Mouse (Mus musculus) gastrocnemius, postnatal 10 days (tissue): Measurements from ENCODE around the gene Slc1a3. TPM values are rescaled to one million over a fixed set of nuclear protein-coding genes. Genes with fewer than 3 reads are reported as not detected.
A peak's percentile ranks its signal among the peaks of the same experiment; 100 is the strongest.
"Not testable (repeated sequence)": the region's sequence is repeated elsewhere in the genome, so short reads cannot be mapped to it uniquely, and the experiment has no call there.

Experiments
- DNase-seq: peaks from one replicate; pipeline ENCODE4 v3.0.0; 2021; ENCODE audit warnings: mixed read lengths
- total RNA-seq, 2 experiments: library from RNA; stranded (reverse); gene quantifications; 2 replicates each; pipeline ENCODE4 v1.2.3; 2021

Slc1a3 gene
- total RNA-seq, 2 experiments from 2014 or later: 3.7 to 4.3 TPM

- no peak for DNase-seq
Measured at GRCm38 (mm10) chr15:8706613-8707012, 4.0 kb downstream of the Slc1a3 start.

DNA sequence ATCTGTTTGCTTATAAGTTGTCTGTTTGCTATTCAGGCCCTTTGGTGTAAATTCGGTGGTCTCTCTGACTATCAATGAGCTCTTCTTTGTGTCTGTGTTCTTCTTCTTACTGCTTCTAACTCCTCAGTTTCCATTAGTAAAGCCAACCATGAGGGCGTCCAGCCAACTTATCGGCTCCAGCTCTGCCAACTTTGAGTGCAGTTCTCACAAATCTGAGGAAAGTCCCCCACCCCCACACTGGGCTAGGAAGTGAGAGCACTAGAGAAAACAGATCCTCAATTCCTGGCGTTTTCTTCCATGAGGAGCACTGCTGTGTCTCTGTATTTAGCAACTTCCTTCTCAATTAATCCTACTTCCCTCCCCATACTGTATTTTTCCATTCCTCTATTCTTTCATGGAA lies 4.4 kb downstream of the Slc1a3 start:
- DNase-seq: no peak

DNA sequence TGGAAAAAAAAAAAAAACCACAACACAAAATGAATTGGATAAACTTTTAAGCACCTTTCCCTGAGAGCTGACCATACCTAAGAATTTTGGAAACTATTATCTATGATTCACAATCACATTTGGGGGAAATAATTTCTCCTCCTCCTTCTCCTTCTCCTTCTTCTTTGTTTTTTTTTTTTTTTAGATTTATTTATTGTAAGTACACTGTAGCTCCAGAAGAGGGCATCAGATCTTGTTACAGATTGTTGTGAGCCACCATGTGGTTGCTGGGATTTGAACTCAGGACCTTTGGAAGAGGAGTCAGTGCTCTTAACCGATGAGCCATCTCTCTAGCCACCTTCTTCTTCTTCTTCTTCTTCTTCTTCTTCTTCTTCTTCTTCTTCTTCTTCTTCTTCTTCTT lies 5.0 kb downstream of the Slc1a3 start:
- DNase-seq: not testable (repeated sequence)

- no peak for DNase-seq
Measured at GRCm38 (mm10) chr15:8697976-8698375, 12.6 kb downstream of the Slc1a3 start.

DNA sequence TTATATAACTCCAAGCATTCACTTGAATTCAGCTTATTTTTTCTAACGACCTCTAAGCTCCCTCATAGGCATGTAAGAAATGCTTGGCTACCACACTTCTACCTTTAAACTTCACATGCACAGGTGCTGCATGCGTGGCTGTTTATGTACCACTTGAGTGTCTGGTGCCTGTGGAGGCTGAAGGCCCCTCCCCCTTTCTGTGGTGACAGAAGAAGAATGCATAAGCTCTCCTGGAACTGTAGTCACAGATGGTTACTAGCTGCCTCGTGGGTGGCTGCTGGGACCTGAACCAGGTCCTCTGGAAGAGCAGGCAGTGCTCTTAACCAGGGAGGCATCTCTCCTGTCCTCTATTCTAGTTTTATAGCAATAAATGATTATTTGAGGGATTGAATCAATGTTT lies 13.1 kb downstream of the Slc1a3 start:
- no peak for DNase-seq

DNA sequence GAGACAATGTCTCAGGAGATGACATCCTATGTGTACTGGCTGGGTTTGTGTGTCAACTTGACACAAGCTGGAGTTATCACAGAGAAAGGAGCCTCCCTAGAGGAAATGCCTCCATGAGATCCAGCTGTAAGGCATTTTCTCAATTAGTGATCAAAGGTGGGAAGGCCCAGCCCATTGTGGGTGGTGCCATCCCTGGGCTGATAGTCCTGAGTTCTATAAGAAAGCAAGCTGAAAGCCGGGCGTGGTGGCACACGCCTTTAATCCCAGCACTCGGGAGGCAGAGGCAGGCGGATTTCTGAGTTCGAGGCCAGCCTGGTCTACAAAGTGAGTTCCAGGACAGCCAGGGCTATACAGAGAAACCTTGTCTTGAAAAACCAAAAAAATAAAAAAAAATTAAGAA lies 20.4 kb downstream of the Slc1a3 start:
- not testable (repeated sequence) for DNase-seq

DNA sequence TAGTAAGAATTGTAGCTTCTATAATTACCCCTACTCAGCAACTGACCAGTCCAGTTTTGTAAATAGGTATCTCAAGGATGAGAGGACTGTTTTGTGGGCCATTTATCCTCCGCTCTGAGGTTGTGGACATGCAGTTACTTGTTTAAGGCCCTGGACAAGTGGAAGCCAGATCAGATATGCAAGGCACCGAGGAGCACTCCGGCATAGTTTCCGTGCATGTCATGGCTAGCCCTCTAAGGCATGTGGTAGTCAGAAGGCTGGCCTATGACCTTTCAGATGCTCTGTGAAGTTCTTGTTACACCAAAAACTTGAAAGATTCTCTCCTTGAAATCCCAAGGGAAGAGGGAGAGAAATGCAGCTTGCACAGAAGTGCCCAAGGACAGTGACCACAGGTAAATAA lies 23.7 kb downstream of the Slc1a3 start:
- no peak for DNase-seq

DNA sequence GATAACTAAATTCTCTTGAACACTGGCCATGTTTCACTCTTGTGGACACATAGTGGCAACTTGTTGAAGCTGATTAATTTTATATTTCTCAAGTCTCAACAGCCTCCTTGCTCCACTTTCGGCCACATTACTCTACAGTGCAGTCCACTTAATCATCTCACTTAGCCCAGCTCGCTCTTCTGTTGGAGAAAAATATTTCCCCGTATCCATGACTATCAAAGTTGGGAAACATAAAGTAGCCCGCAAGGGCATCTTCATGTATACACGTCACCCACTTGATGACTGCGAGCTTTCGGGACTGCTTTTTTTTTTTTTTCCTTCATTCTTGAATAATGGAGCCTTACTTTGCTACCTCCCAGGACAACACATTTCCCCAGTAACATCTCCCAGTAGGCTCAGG lies 25.1 kb downstream of the Slc1a3 start:
- DNase-seq: no peak

GRCm38 (mm10) chr15:8684263-8684662 lies 26.3 kb downstream of the Slc1a3 start:
- DNase-seq: no peak

DNA sequence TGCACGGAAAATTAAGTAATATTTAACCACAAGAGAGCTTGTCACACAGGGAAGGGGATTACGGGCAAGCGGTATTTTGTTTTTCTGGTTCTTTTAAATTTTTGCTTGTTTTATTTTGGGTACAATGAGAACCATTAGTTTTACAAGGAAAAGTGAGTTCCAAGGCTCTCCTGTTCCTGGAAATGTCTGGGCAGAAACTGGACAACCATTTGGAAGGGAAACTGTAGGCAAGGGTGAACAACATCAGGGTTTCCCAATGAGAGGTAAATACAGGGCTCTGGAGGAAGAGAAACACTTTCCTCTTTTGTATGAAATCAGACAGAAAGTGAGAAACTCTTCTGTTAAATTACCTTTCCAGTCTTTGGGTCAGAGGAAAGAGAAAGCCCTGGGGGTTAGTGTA lies 27.7 kb downstream of the Slc1a3 start:
- DNase-seq: no peak

GRCm38 (mm10) chr15:8682421-8682820 lies 28.1 kb downstream of the Slc1a3 start:
- DNase-seq: no peak

DNA sequence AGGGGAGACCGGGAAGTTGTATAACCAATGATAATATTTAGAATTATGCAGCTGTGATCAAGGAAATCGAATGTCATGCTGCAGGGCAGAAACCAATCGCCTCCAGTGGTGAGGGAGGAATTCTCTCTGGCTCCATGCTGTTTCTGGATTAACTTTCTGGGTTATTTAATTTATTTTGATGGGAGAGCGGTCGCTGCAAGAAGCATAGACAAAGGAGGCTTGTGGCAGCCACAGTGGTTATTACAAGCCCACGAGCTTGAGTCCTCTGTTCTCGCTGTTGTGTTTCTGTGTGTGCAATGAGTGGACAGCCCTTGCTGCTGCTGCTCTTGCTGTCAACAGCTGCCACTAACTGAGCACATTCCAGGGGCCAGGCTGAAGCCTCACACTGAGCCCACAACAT lies 28.6 kb downstream of the Slc1a3 start:
- DNase-seq: no peak

- DNase-seq: no peak
Measured at GRCm38 (mm10) chr15:8681009-8681408, 29.6 kb downstream of the Slc1a3 start.

DNA sequence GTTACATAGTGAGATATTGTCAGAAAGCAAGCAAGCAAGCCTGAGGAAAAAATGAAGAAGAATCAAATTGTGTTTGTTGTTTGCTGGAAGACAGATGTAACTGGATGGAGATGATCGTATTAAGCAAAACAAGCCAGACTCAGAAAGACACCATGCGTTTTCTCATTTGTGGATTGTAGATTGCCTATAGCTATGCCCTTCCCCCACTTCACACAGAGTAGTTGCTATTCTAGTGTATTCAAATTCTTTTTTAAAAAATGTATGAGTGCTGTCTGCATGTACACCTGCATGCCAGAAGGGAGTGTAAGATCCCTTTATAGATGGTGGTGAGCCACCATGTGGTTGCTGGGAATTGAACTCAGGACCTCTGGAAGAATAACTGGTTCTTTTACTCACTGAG lies 33.6 kb downstream of the Slc1a3 start:
- no peak for DNase-seq

- no peak for DNase-seq
Measured at GRCm38 (mm10) chr15:8676211-8676691, 34.3 kb downstream of the Slc1a3 start.

DNA sequence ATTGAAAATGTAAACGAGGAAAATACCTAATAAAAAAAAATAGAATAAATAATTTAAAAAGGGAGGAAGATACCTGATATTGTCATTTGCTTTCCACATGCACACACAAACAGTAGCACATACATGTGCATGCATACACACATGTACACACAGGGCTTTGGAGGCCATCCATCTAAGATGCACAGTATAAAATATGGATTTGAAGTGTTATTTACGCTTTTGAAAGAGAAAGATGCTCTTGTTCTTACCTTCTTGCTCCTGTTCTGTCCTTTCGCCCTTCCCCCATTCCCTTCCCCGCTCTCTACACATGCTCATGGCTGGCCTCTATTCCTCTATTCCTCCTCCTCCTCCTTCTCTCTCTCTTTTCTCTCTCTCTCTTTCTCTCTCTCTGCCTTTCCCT lies 34.9 kb downstream of the Slc1a3 start:
- no peak for DNase-seq

DNA sequence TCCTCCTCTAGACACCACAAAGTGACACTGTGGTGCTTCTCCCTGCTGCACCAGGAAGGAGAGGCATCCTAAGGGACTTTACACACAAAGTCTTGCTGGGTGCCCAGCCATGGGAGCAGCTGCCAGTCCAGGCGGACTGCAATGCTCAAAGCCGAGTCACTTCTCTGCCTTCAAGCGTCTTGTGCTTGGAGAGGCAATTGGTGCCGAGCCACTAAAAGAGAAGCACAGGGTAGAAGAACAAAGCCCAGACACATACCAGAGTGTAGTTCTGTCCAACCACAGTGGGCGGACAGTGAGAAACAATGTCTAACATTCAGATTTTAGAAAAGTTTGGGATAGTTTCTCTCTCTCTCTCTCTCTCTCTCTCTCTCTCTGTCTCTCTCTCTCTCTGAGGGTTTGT lies 38.0 kb downstream of the Slc1a3 start:
- no peak for DNase-seq

DNA sequence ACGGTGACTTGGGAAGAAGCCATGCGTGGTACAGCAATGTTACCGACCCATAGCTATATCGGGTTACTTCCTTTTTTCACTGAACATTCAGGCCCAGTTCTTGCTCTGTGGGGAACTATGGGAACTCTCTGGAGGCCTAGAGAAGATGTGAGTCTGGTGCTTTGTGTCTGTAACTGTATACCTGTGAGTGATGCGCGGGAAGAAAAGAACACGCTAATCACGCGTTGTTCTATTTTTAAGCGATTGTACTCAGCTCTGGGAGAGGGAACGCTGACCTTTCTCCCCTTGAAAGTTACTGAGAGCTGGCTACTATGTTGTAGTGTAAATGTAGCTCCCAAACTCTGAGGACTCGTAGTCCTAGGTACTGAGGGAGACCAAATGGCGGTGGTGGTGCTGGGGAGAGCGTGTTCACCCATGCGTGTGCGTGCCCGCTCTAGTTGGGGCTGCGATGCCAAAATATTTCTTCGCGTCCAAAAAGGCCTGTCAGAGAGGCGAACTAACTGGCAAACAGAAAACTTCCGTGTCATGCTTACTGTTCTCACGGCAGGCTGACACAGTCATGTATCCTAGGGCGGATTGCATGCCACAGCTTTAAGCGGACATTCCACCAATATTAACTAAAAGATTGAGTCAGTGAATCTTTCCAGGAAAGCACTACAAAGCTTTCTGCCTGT lies 42.6 kb downstream of the Slc1a3 start:
- DNase-seq: no peak

GRCm38 (mm10) chr15:8665675-8666350 lies 44.8 kb downstream of the Slc1a3 start:
- DNase-seq: no peak

- peak; percentile 32 for DNase-seq
Measured at GRCm38 (mm10) chr15:8663348-8664099, 47.0 kb downstream of the Slc1a3 start.

DNA sequence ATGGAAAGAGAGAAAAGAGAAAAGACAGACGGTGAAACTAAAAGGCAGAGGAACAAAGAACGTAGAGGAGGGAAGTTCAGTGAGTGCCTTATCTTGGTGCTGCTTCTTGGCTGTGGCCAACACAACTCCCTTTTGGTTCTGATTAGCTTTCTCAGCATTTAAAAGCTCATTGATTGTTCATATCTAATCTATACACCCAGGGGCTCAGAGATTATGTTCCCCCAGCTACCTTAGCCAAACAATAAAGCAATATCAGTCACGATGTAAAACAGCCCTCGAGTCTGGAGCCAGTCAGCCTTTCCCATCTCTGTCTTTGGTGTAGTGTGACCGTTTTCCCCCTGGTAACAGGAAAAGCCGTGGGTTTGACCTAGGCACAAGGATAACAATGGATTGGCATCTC lies 48.7 kb downstream of the Slc1a3 start:
- no peak for DNase-seq

- DNase-seq: no peak
Measured at GRCm38 (mm10) chr15:8659977-8660376, 50.6 kb downstream of the Slc1a3 start.

DNA sequence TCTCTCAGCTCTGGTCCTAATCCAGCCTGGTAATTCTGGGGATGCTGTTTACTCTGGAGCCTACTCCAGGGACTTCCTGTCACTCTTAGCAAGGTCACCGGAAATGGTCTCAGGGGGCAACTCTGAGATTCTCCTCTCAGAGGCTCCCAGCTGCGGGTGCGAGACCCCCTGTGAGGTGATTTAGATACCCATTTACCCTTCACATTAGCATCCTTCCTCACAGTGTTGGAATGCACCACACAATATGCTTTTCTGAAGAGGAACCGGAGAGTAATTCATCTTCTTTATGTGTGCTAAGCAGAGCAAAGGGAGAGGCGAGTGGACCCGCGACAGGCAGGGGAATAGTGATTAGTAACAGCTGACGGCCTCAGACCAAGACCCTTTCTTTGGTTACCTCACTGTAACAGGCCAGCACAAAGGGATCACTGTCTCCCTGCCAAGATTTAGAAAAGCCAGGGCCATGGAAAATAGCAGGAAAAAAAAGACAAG lies 51.0 kb downstream of the Slc1a3 start:
- no peak for DNase-seq
